Mouse (Mus musculus) liver, embryonic 14.5 days (tissue): ENCODE measurements at regions not wholly inside any gene's neighbourhood (a gene's known extent, or its start where the extent isn't known, plus 50 kb on each side); places are given as distances from the start of the nearest gene placed in this dataset.

Experiments used
- CTCF ChIP-seq: IDR thresholded peaks from 2 replicates; pipeline ENCODE4 v1.5.1; 2016; ENCODE audit warnings: antibody characterized with exemption, low read depth, control low read depth
- EP300 ChIP-seq: IDR thresholded peaks from 2 replicates; pipeline ENCODE4 v1.6.1; 2016; ENCODE audit warnings: antibody characterized with exemption, low read depth

DNA sequence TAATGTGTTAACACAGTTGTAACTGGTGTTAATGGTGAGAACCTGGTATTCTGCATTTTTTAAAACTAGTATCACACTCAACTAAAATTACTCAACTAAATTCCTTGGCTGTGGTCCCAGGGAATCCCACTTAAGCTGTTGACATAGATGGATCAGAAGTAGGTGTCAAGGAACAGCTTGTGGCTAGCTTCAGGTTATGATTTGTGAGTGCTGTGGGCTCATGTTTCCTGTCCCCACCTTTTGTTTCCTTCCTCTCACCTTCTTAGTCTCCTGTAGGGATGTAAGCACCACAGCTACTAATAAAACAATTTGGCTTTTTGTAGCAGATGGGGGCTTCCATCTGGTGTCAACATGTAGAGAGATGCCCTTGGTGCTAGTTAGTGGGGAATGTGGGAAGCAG is 347.3 kb downstream of the Tmem161b start:
- no peak for TF ChIP-seq CTCF
- no peak for TF ChIP-seq EP300
